Mouse (Mus musculus) MEL (cell line): ENCODE data around the gene Gja5. TPM values are rescaled to one million over a fixed set of nuclear protein-coding genes. Genes with fewer than 3 reads are reported as not detected.

Source experiments
- DNase-seq: peaks from one replicate; pipeline ENCODE4 v3.0.0; 2011; ENCODE audit warnings: low read depth, low spot score
- H3K27ac ChIP-seq: 2 replicates; pipeline ENCODE4 v1.5.1; 2012; ENCODE audit warnings: low read depth, mild to moderate bottlenecking, control low read depth, low read length, moderate library complexity; ENCODE audit not compliant: control insufficient read depth
- H3K27me3 ChIP-seq, 2 experiments: fragments of 150-350 bp in 1 of 2; sonication (generic) in 1 of 2; 2 replicates each; pipeline ENCODE4 v1.6.1; 2012; ENCODE audit warnings: low read length in 2 of 2, mild to moderate bottlenecking in 2 of 2, improper control_type of control experiment in 1 of 2, moderate library complexity in 1 of 2; ENCODE audit not compliant: insufficient read depth in 2 of 2, control insufficient read depth in 1 of 2
- H3K36me3 ChIP-seq, 2 experiments: 2 replicates each; pipeline ENCODE4 v1.6.1; 2012 to 2014; ENCODE audit warnings: low read length in 2 of 2, improper control_type of control experiment in 1 of 2, inconsistent platforms in 1 of 2, mild to moderate bottlenecking in 1 of 2; ENCODE audit not compliant: insufficient read depth in 2 of 2, control insufficient read depth in 1 of 2
- H3K4me1 ChIP-seq, 2 experiments: fragments of 150-350 bp in 1 of 2; sonication (generic) in 1 of 2; 2 replicates each; pipeline ENCODE4 v1.6.1; 2012; ENCODE audit warnings: low read length in 2 of 2, improper control_type of control experiment in 1 of 2, mild to moderate bottlenecking in 1 of 2; ENCODE audit not compliant: insufficient read depth in 2 of 2, control insufficient read depth in 1 of 2
- H3K4me3 ChIP-seq, 2 experiments: fragments of 150-350 bp in 1 of 2; sonication (generic) in 1 of 2; 2 replicates each; pipeline ENCODE4 v1.5.1; 2012; ENCODE audit warnings: low read depth in 2 of 2, low read length in 2 of 2, mild to moderate bottlenecking in 2 of 2, moderate library complexity in 2 of 2, control low read depth in 1 of 2, improper control_type of control experiment in 1 of 2; ENCODE audit not compliant: control insufficient read depth in 1 of 2, insufficient read depth in 1 of 2
- H3K79me2 ChIP-seq: 2 replicates; pipeline ENCODE4 v1.6.1; 2012; ENCODE audit warnings: mild to moderate bottlenecking, low read length, moderate library complexity; ENCODE audit not compliant: control insufficient read depth, poor library complexity, insufficient read depth
- H3K9ac ChIP-seq: 2 replicates; pipeline ENCODE4 v1.6.1; 2012; ENCODE audit warnings: low read depth, mild to moderate bottlenecking, control low read depth, low read length, moderate library complexity; ENCODE audit not compliant: control insufficient read depth, poor library complexity, severe bottlenecking
- H3K9me3 ChIP-seq: fragments of 150-350 bp; sonication (generic); replicated peaks from 2 replicates; pipeline ENCODE4 v1.6.1; 2012; ENCODE audit warnings: mild to moderate bottlenecking, low read length, improper control_type of control experiment, moderate library complexity; ENCODE audit not compliant: insufficient read depth
- CHD1 ChIP-seq: IDR thresholded peaks from 2 replicates; pipeline ENCODE4 v1.6.1; 2012; ENCODE audit warnings: low read depth, mild to moderate bottlenecking, inconsistent platforms, low read length, improper control_type of control experiment
- E2F4 ChIP-seq: IDR thresholded peaks from 2 replicates; pipeline ENCODE4 v1.6.1; 2011; ENCODE audit warnings: low read depth, low read length, improper control_type of control experiment, borderline replicate concordance
- GATA1 ChIP-seq: IDR thresholded peaks from 2 replicates; pipeline ENCODE4 v1.6.1; 2011; ENCODE audit warnings: low read depth, low read length, improper control_type of control experiment
- MAFK ChIP-seq: IDR thresholded peaks from 2 replicates; pipeline ENCODE4 v1.6.1; 2011; ENCODE audit warnings: low read depth, mild to moderate bottlenecking, low read length, improper control_type of control experiment, borderline replicate concordance
- MYB ChIP-seq: IDR thresholded peaks from 2 replicates; pipeline ENCODE4 v1.6.1; 2011; ENCODE audit warnings: mild to moderate bottlenecking, low read depth, low read length, improper control_type of control experiment
- NELFE ChIP-seq: IDR thresholded peaks from 2 replicates; pipeline ENCODE4 v1.6.1; 2011; ENCODE audit warnings: low read depth, low read length, improper control_type of control experiment
- NRF1 ChIP-seq: IDR thresholded peaks from 2 replicates; pipeline ENCODE4 v1.6.1; 2014; ENCODE audit warnings: low read depth, mild to moderate bottlenecking, inconsistent platforms, low read length, improper control_type of control experiment, moderate library complexity; ENCODE audit not compliant: poor library complexity, insufficient read depth, severe bottlenecking
- POLR2AphosphoS2 ChIP-seq: IDR thresholded peaks from 2 replicates; pipeline ENCODE4 v1.6.1; 2011; ENCODE audit warnings: low read length, improper control_type of control experiment
- RAD21 ChIP-seq: IDR thresholded peaks from 2 replicates; pipeline ENCODE4 v1.6.1; 2011; ENCODE audit warnings: mild to moderate bottlenecking, low read depth, low read length, improper control_type of control experiment
- RCOR1 ChIP-seq: IDR thresholded peaks from 2 replicates; pipeline ENCODE4 v1.6.1; 2012; ENCODE audit warnings: low read depth, mild to moderate bottlenecking, inconsistent platforms, low read length, improper control_type of control experiment
- SIN3A ChIP-seq: IDR thresholded peaks from 2 replicates; pipeline ENCODE4 v1.6.1; 2012; ENCODE audit warnings: low read length, improper control_type of control experiment, inconsistent platforms
- TBP ChIP-seq: IDR thresholded peaks from 2 replicates; pipeline ENCODE4 v1.8.0; 2011; ENCODE audit warnings: low read depth, low read length, improper control_type of control experiment
- TCF12 ChIP-seq: IDR thresholded peaks from 2 replicates; pipeline ENCODE4 v1.6.1; 2014; ENCODE audit warnings: low read depth, mild to moderate bottlenecking, inconsistent platforms, low read length, improper control_type of control experiment, moderate library complexity
- USF1 ChIP-seq: IDR thresholded peaks from 2 replicates; pipeline ENCODE4 v1.6.1; 2014; ENCODE audit warnings: low read depth, mild to moderate bottlenecking, inconsistent platforms, low read length, improper control_type of control experiment, moderate library complexity
- USF2 ChIP-seq, 2 experiments: IDR thresholded peaks; 2 replicates each; pipeline ENCODE4 v1.6.1; 2011 to 2012; ENCODE audit warnings: improper control_type of control experiment in 2 of 2, low read length in 2 of 2, borderline replicate concordance in 1 of 2, inconsistent platforms in 1 of 2, low read depth in 1 of 2, mild to moderate bottlenecking in 1 of 2; ENCODE audit not compliant: insufficient read depth in 1 of 2
- ZC3H11A ChIP-seq: IDR thresholded peaks from 2 replicates; pipeline ENCODE4 v1.6.1; 2012; ENCODE audit warnings: low read depth, mild to moderate bottlenecking, inconsistent platforms, low read length, improper control_type of control experiment
- ZMIZ1 ChIP-seq: IDR thresholded peaks from 2 replicates; pipeline ENCODE4 v1.6.1; 2012; ENCODE audit warnings: low read depth, mild to moderate bottlenecking, inconsistent platforms, low read length, improper control_type of control experiment, moderate library complexity
- polyA plus RNA-seq, 2 experiments: library from polyadenylated mRNA; stranded (reverse) in 1 of 2; unstranded in 1 of 2; fragments of >175 nt in 1 of 2; fragments of >200 nt in 1 of 2; gene quantifications; 2 replicates each; pipeline versions ENCODE4 v1.2.1 to v1.2.4; 2012; ENCODE audit warnings: low replicate concordance in 2 of 2, low read depth in 1 of 2; ENCODE audit not compliant: insufficient read length in 2 of 2, insufficient read depth in 1 of 2, missing spikeins in 1 of 2
- total RNA-seq: library from RNA; depleted of rRNA; stranded (reverse); fragments of 300-350 nt; gene quantifications from 2 replicates; pipeline ENCODE4 v1.2.3, GENCODE M21; 2012

Gja5 gene
- total and polyA plus RNA-seq, 3 experiments = 0.03 to 0.08 TPM; not detected in 1

GRCm38 (mm10) chr3:96975628-96976027 lies 71.1 kb downstream of the Gja5 start:
- no peak overlapping the region for H3K27ac ChIP-seq
- H3K36me3 ChIP-seq = peaks cover 0 to 6% of the 10 kb centered on the region in 2 experiments; a peak in 1 of 4 replicates
- H3K27me3 ChIP-seq = peaks cover 14 to 18% of the 10 kb centered on the region in 2 experiments
- H3K9me3 ChIP-seq = no peaks in the 10 kb centered on the region
- no peak for DNase-seq
- no peak overlapping the region for H3K9ac ChIP-seq
- H3K4me1 ChIP-seq = peaks cover 5 to 8% of the 10 kb centered on the region in 2 experiments; a peak in 3 of 4 replicates
- H3K4me3 ChIP-seq = no peak overlapping the region
- no peaks in the 10 kb centered on the region for H3K79me2 ChIP-seq
- TF ChIP-seq RCOR1 (no peak), USF1 (no peak), POLR2AphosphoS2 (no peak), NELFE (no peak), ZMIZ1 (no peak), TCF12 (no peak), NRF1 (no peak), SIN3A (no peak), CHD1 (no peak), MYB (no peak), USF2 (IDR thresholded peaks at IDR 0.05; ENCODE audit: borderline replicate concordance in 1 of 2, insufficient read depth in 1 of 2, low read depth in 1 of 2, low read length in 2 of 2) (no peak), MAFK (no peak), TBP (no peak), RAD21 (no peak), GATA1 (no peak), ZC3H11A (no peak)

- no peaks in the 10 kb centered on the region for H3K9me3 ChIP-seq
- no peaks in the 10 kb centered on the region for H3K79me2 ChIP-seq
- no peak overlapping the region for H3K9ac ChIP-seq
- H3K4me3 ChIP-seq = no peak overlapping the region
- no peak for TF ChIP-seq TBP
- TF ChIP-seq E2F4 = no peak
- no peaks in the 10 kb centered on the region for H3K4me1 ChIP-seq
- no peak overlapping the region for H3K27ac ChIP-seq
- no peaks in the 10 kb centered on the region for H3K36me3 ChIP-seq
- peaks cover 27 to 29% of the 10 kb centered on the region in 2 experiments for H3K27me3 ChIP-seq
- DNase-seq = no peak
Measured at GRCm38 (mm10) chr3:96977507-96977906, 73.0 kb downstream of the Gja5 start.
